Mouse (Mus musculus) small intestine, adult 2 months (tissue): ENCODE results near the gene Dock9. TPM values are rescaled to one million over a fixed set of nuclear protein-coding genes. Genes with fewer than 3 reads are reported as not detected.

Experiments
- H3K27ac ChIP-seq: fragments of 200-500 bp; 2 replicates; pipeline ENCODE4 v1.5.1; 2012; ENCODE audit warnings: low read depth, low read length, control low read depth, inconsistent platforms; ENCODE audit not compliant: insufficient read depth
- H3K27me3 ChIP-seq: fragments of 200-500 bp; 2 replicates; pipeline ENCODE4 v1.6.1; 2012; ENCODE audit warnings: mild to moderate bottlenecking, moderate library complexity, low read length, inconsistent platforms; ENCODE audit not compliant: control insufficient read depth, insufficient read depth
- H3K36me3 ChIP-seq: fragments of 200-500 bp; 2 replicates; pipeline ENCODE4 v1.6.1; 2012; ENCODE audit warnings: mild to moderate bottlenecking, low read length, control low read depth, inconsistent platforms; ENCODE audit not compliant: control insufficient read depth, insufficient read depth
- H3K4me1 ChIP-seq: fragments of 200-500 bp; 2 replicates; pipeline ENCODE4 v1.6.1; 2012; ENCODE audit warnings: low read length, inconsistent platforms, mixed read lengths; ENCODE audit not compliant: control insufficient read depth, insufficient read depth, insufficient read length
- H3K4me3 ChIP-seq: fragments of 200-500 bp; 2 replicates; pipeline ENCODE4 v1.5.1; 2012; ENCODE audit warnings: low read depth, mild to moderate bottlenecking, control low read depth, inconsistent platforms, low read length, moderate library complexity
- CTCF ChIP-seq: fragments of 200-500 bp; IDR thresholded peaks from 2 replicates; pipeline ENCODE4 v1.5.1; 2012; ENCODE audit warnings: low read depth, mild to moderate bottlenecking, control low read depth, inconsistent platforms, low read length, moderate library complexity, mixed read lengths; ENCODE audit not compliant: insufficient replicate concordance, insufficient read length; ENCODE audit errors: extremely low read depth
- POLR2A ChIP-seq: fragments of 200-500 bp; IDR thresholded peaks from 2 replicates; pipeline ENCODE4 v1.6.1; 2012; ENCODE audit warnings: low read depth, mild to moderate bottlenecking, control low read depth, inconsistent platforms, low read length, moderate library complexity
- WGBS: fragments of 180-500 bp; shearing (Covaris S2); methylation state at CpG from one replicate; pipeline ENCODE4 v1.1.7; 2018; 5-methylcytosine and 5-hydroxymethylcytosine counted together
- polyA plus RNA-seq: library from polyadenylated mRNA; depleted of rRNA; stranded (reverse); fragments of >200 nt; gene quantifications from 2 replicates; pipeline ENCODE4 v1.2.3, GENCODE M21; 2012

Gene Dock9
- polyA plus RNA-seq, 1 experiment = 5.7 TPM

- no peaks in the 10 kb centered on the region; the same call in 1 of the 2 replicates for H3K36me3 ChIP-seq
- H3K4me1 ChIP-seq = peaks cover 11% of the 10 kb centered on the region
- no peaks in the 10 kb centered on the region for H3K27me3 ChIP-seq
- no peak overlapping the region for H3K27ac ChIP-seq
- no peak overlapping the region for H3K4me3 ChIP-seq
- no peak for TF ChIP-seq POLR2A
- no peak for TF ChIP-seq CTCF
- 89% methylated on average over 13 of the region's 13 CpGs for WGBS
These were observed 238.6 kb downstream of the Dock9 start for GRCm38 (mm10) chr14:121559026-121559425.

GRCm38 (mm10) chr14:121556401-121557315 lies 241.0 kb downstream of the Dock9 start:
- peaks cover 17% of the 10 kb centered on the region for H3K4me1 ChIP-seq
- 94% methylated on average over 21 of the region's 21 CpGs for WGBS
- H3K36me3 ChIP-seq = no peaks in the 10 kb centered on the region; the same call in 1 of the 2 replicates
- TF ChIP-seq CTCF = no peak
- no peak for TF ChIP-seq POLR2A
- no peaks in the 10 kb centered on the region for H3K27me3 ChIP-seq
- no peak overlapping the region for H3K4me3 ChIP-seq
- H3K27ac ChIP-seq = no peak overlapping the region

GRCm38 (mm10) chr14:121553785-121554184 lies 243.9 kb downstream of the Dock9 start:
- Histone ChIP-seq H3K4me1 (peaks cover 23% of the 10 kb centered on the region), H3K27ac (peak overlapping the region; percentile 91), H3K27me3 (no peaks in the 10 kb centered on the region), H3K4me3 (no peak overlapping the region), H3K36me3 (no peaks in the 10 kb centered on the region; the same call in 1 of the 2 replicates)
- TF ChIP-seq POLR2A = no peak
- no peak for TF ChIP-seq CTCF

- WGBS = 89% methylated on average over 5 of the region's 5 CpGs
- no peak for TF ChIP-seq POLR2A
- TF ChIP-seq CTCF = no peak
- Histone ChIP-seq H3K4me3 (no peak overlapping the region), H3K36me3 (no peaks in the 10 kb centered on the region; the same call in 1 of the 2 replicates), H3K27ac (peak overlapping the region; percentile 91), H3K4me1 (peaks cover 23% of the 10 kb centered on the region), H3K27me3 (no peaks in the 10 kb centered on the region)
These were observed 245.1 kb downstream of the Dock9 start for GRCm38 (mm10) chr14:121552586-121552985.

- Histone ChIP-seq H3K27ac (no peak overlapping the region), H3K4me3 (no peak overlapping the region), H3K4me1 (peaks cover 30% of the 10 kb centered on the region), H3K27me3 (no peaks in the 10 kb centered on the region), H3K36me3 (no peaks in the 10 kb centered on the region; the same call in 1 of the 2 replicates)
- TF ChIP-seq CTCF (no peak), POLR2A (no peak)
- WGBS = 87% methylated on average over 6 of the region's 6 CpGs
These were observed 247.8 kb downstream of the Dock9 start for GRCm38 (mm10) chr14:121549834-121550233.

- 72% methylated on average over 7 of the region's 7 CpGs for WGBS
- H3K27ac ChIP-seq = no peak overlapping the region
- H3K36me3 ChIP-seq = no peaks in the 10 kb centered on the region
- peaks cover 24% of the 10 kb centered on the region for H3K4me1 ChIP-seq
- H3K27me3 ChIP-seq = no peaks in the 10 kb centered on the region
- H3K4me3 ChIP-seq = no peak overlapping the region
- TF ChIP-seq POLR2A (no peak), CTCF (no peak)
These were observed 249.9 kb downstream of the Dock9 start for GRCm38 (mm10) chr14:121547745-121548144.

GRCm38 (mm10) chr14:121546621-121547020 lies 251.0 kb downstream of the Dock9 start:
- Histone ChIP-seq H3K36me3 (no peaks in the 10 kb centered on the region), H3K27me3 (no peaks in the 10 kb centered on the region), H3K4me3 (no peak overlapping the region), H3K4me1 (peaks cover 19% of the 10 kb centered on the region), H3K27ac (peak overlapping the region; percentile 22; the same call in 1 of the 2 replicates)
- 22% methylated on average over 5 of the region's 5 CpGs for WGBS
- TF ChIP-seq POLR2A (no peak), CTCF (no peak)
